8 mouse cellular contexts compared by ENCODE assay signal in genomic region chr10:61602283-61603033, GRCm38 (mm10). TPM values are rescaled to one million over a fixed set of nuclear protein-coding genes. Genes with fewer than 3 reads are reported as not detected.
A peak's percentile ranks its signal among the peaks of the same experiment; 100 is the strongest.
DNase-seq lines count a peak whose midpoint lies in the region; ATAC-seq and TF ChIP-seq lines count a peak whose summit lies in the region.

No protein-coding gene starts in this region.

- TF ChIP-seq POLR2A in brain, embryonic 14.5 days (IDR thresholded peaks at IDR 0.05; ENCODE audit: borderline replicate concordance, extremely low read depth, insufficient read depth, insufficient read length, poor library complexity, severe bottlenecking) = no peak
- no peak for TF ChIP-seq POLR2A in myocyte (IDR thresholded peaks at IDR 0.05; ENCODE audit: insufficient read length, low read depth)

- no peaks in the 10 kb centered on the region for H3K79me2 ChIP-seq in myocyte (ENCODE audit: control insufficient read depth, insufficient read depth)

- no peak overlapping the region for H3K4me3 ChIP-seq in forebrain, embryonic 12.5 days (replicated peaks)
- peak overlapping the region; percentile 29 for H3K4me3 ChIP-seq in liver, embryonic 11.5 days (ENCODE audit: low read depth, low read length)
- H3K4me3 ChIP-seq in myocyte = no peak overlapping the region

- no peak overlapping the region for H3K27ac ChIP-seq in forebrain, embryonic 12.5 days
- no peak overlapping the region for H3K27ac ChIP-seq in liver, embryonic 11.5 days (ENCODE audit: low read depth, low read length)

- H3K9me3 ChIP-seq in forebrain, embryonic 12.5 days = 0 out of 2 replicates have a peak, but pooled peaks cover 3% of the 10 kb centered on the region
- no peaks in the 10 kb centered on the region for H3K9me3 ChIP-seq in liver, embryonic 11.5 days (ENCODE audit: control insufficient read depth, low read length)

- no peak overlapping the region for H3ac ChIP-seq in myocyte (ENCODE audit: control insufficient read depth, insufficient read length)

- peaks cover 5% of the 10 kb centered on the region; the same call in 1 of the 2 replicates for H3K4me1 ChIP-seq in forebrain, embryonic 12.5 days
- 0 out of 2 replicates have a peak, but pooled peaks cover 3% of the 10 kb centered on the region for H3K4me1 ChIP-seq in liver, embryonic 11.5 days (replicated peaks; ENCODE audit: control insufficient read depth, insufficient read depth, low read length)

- ATAC-seq in forebrain, embryonic 12.5 days (ENCODE audit: low FRiP score) = peak; percentile 58
- peak; percentile 72 for ATAC-seq in liver, embryonic 11.5 days (replicated peaks; ENCODE audit: low FRiP score)

- DNase-seq in urinary bladder, postnatal 14 days (ENCODE audit: low spot score) = peak; percentile 72
- no peak for DNase-seq in urinary bladder, postnatal 4 days (ENCODE audit: low spot score in 2 of 2)
- DNase-seq in brain, embryonic 14.5 days (ENCODE audit: low read depth) = peak; percentile 80
- peak; percentile 88 for DNase-seq in induced T-regulatory cell, adult 2 months (ENCODE audit: low read depth)
- DNase-seq in liver, embryonic 11.5 days (ENCODE audit: low spot score) = peak; percentile 66
- peak; percentile 65 for DNase-seq in thymus, postnatal 25 days

- WGBS in forebrain, embryonic 12.5 days = 16% methylated on average over 14 of the region's 14 CpGs
- 11% methylated on average over 14 of the region's 14 CpGs for WGBS in liver, embryonic 11.5 days

- no peaks in the 10 kb centered on the region for H3K36me3 ChIP-seq in forebrain, embryonic 12.5 days (replicated peaks)
- no peaks in the 10 kb centered on the region for H3K36me3 ChIP-seq in liver, embryonic 11.5 days (ENCODE audit: control insufficient read depth, insufficient read depth, low read length)
- H3K36me3 ChIP-seq in myocyte (ENCODE audit: control insufficient read depth, insufficient read depth) = no peaks in the 10 kb centered on the region

- TF ChIP-seq CTCF in brain, embryonic 14.5 days (IDR thresholded peaks at IDR 0.05; ENCODE audit: borderline replicate concordance, extremely low read depth, insufficient read depth, insufficient read length) = peak; percentile 77

- H3K9ac ChIP-seq in forebrain, embryonic 12.5 days = no peak overlapping the region
- H3K9ac ChIP-seq in liver, embryonic 11.5 days (ENCODE audit: low read depth, low read length) = no peak overlapping the region

- H3K27me3 ChIP-seq in forebrain, embryonic 12.5 days = peaks cover 27% of the 10 kb centered on the region
- H3K27me3 ChIP-seq in liver, embryonic 11.5 days (replicated peaks; ENCODE audit: control insufficient read depth, insufficient read depth, low read length) = peaks cover 7% of the 10 kb centered on the region; the same call in 1 of the 2 replicates
- H3K27me3 ChIP-seq in myocyte (ENCODE audit: control insufficient read depth, insufficient read depth, insufficient read length) = peaks cover 42% of the 10 kb centered on the region

- peak overlapping the region; percentile 33 for H3K4me2 ChIP-seq in forebrain, embryonic 12.5 days
- peak overlapping the region; percentile 67 for H3K4me2 ChIP-seq in liver, embryonic 11.5 days
- peak overlapping the region; percentile 59 for H3K4me2 ChIP-seq in myocyte (ENCODE audit: low read depth)

TF ChIP-seq in myocyte, 11 proteins besides CTCF, POLR2A, EP300 and RAD21:
- no peak for TF ChIP-seq MYOG (IDR thresholded peaks at IDR 0.05; ENCODE audit: control insufficient read depth in 1 of 3, insufficient read depth in 1 of 3, insufficient read length in 2 of 3, low read depth in 2 of 3)
- no peak for TF ChIP-seq REST (IDR thresholded peaks at IDR 0.05; ENCODE audit: insufficient read depth, insufficient read length)
- no peak for TF ChIP-seq POLR2AphosphoS2 (IDR thresholded peaks at IDR 0.05; ENCODE audit: insufficient read length, low read depth)
- no peak for TF ChIP-seq TCF3 (IDR thresholded peaks at IDR 0.05; ENCODE audit: insufficient read length, low read depth)

RNA-seq across cellular contexts. Expression of gene Npffr1, which starts 7.2 kb away (rescaled TPM):
- 0.62 and 0.94 TPM in 2 replicates for polyA plus RNA-seq in brain, embryonic 14.5 days (2012; rRNA removed)
- 0.18 and 0.36 TPM in 2 replicates for polyA plus RNA-seq in forebrain, embryonic 12.5 days (2016; fragmentation: Nextera tagmentation; extraction: Ambion mirVana)
- polyA plus RNA-seq in liver, embryonic 11.5 days (2014; fragmentation: Nextera tagmentation; extraction: Ambion mirVana) = 0.10 TPM in 1 of 2 replicates, not detected in the other
- polyA plus RNA-seq in myocyte (2012; fragmentation: generic; extraction: Trizol) = 0.01 TPM

RNA-seq across cellular contexts. Expression of gene Ppa1, which starts 45.9 kb away (rescaled TPM):
- polyA plus RNA-seq in brain, embryonic 14.5 days (2012; rRNA removed) = 121 and 140 TPM in 2 replicates
- 264 and 269 TPM in 2 replicates for polyA plus RNA-seq in forebrain, embryonic 12.5 days (2016; fragmentation: Nextera tagmentation; extraction: Ambion mirVana)
- polyA plus RNA-seq in liver, embryonic 11.5 days (2014; fragmentation: Nextera tagmentation; extraction: Ambion mirVana) = 218 and 237 TPM in 2 replicates
- 93.2 TPM for polyA plus RNA-seq in myocyte (2012; fragmentation: generic; extraction: Trizol)

Comparison
In these comparisons a context has a peak if more than half of its experiments do, and no peak if none do; other contexts are left out.
1. DNase-seq: peak in urinary bladder, postnatal 14 days (single experiment), brain, embryonic 14.5 days (single experiment), induced T-regulatory cell, adult 2 months (single experiment), liver, embryonic 11.5 days (single experiment) and thymus, postnatal 25 days (single experiment); none in urinary bladder, postnatal 4 days (0 of 2).
2. Peak in every context shown above with its lines, with median percentiles within 50 percentile points of each other: H3K4me2 ChIP-seq.